Mouse (Mus musculus): Measurements from ENCODE around the gene Ifit3. TPM values are rescaled to one million over a fixed set of nuclear protein-coding genes. Genes with fewer than 3 reads are reported as not detected.
"Not testable (repeated sequence)": the region's sequence is repeated elsewhere in the genome, so short reads cannot be mapped to it uniquely, and the experiment has no call there.

The Ifit3 gene
- total RNA-seq (2021) = 1 to 10 TPM in 1 of 2 experiments, under 1 TPM in 1; 0.66 to 1.3 TPM
- long read RNA-seq, partial matches to known transcripts = 0 of 3 reads
- long read RNA-seq, other reads (novel, unspliced or antisense) = 0 of 3 reads

DNA sequence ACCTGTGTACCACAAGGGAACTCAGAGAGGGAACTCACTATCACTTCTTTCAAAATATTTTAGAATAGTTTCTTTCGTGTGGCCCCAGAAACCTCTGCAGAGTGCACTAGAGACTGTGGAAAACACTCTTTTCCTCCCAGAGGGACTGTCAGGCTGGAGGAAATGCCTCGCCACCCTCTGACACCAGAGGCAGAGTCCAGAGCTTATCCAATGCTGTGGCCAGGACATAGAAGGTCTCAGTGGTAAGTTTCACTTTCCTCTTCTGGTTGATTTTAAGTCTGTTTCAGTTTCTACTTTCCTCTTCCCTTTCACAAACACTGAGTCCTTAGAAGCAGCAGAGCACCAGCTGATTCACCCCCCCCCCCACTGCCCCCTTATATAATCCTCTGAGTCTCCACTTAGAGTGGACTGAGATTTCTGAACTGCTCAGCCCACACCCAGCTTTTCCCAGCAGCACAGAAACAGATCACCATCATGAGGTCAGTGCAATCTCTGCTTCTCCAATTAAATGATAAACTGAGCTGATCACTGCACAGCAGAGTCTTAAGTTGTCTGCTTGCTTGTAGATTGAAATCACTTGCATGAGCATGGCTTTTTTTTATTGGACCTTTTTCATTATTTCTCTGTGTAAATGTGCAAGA is at the start of gene Ifit3:
Gene Ifit3, plus strand, starts transcription at position 406 of the 641 bp plus-strand sequence.
- DNase-seq (ENCODE audit: low spot score in 2 of 2) = not testable (repeated sequence)

- no peak for DNase-seq (ENCODE audit: low spot score in 2 of 2)
Observed at GRCm38 (mm10) chr19:34539422-34539821, 43.9 kb upstream of the Ifit3 start.

GRCm38 (mm10) chr19:34546211-34546610 is 37.1 kb upstream of the Ifit3 start:
- DNase-seq (ENCODE audit: low spot score in 2 of 2) = no peak

DNA sequence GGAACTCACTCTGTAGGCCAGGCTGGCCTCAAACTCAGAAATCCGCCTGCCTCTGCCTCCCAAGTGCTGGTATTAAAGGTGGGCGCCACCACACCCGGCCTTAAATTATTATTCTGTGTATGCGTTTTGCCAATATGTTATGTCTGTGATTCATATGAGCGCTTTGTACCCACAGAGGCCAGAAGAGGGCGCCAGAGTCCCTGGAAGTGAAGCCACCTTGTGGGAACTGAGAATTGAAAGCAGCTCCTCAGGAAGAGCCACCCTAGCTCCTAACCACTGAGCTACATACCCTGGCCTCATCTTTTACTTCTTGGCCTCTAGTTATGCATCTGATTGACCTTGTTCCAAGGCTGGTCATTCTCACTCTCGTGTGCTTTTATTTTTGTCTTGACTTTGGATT is 35.4 kb upstream of the Ifit3 start:
- peak; percentile 77 to 80 for DNase-seq (ENCODE audit: low spot score in 2 of 2)

GRCm38 (mm10) chr19:34550205-34550533 is 33.2 kb upstream of the Ifit3 start:
- no peak for DNase-seq (ENCODE audit: low spot score in 2 of 2)

DNA sequence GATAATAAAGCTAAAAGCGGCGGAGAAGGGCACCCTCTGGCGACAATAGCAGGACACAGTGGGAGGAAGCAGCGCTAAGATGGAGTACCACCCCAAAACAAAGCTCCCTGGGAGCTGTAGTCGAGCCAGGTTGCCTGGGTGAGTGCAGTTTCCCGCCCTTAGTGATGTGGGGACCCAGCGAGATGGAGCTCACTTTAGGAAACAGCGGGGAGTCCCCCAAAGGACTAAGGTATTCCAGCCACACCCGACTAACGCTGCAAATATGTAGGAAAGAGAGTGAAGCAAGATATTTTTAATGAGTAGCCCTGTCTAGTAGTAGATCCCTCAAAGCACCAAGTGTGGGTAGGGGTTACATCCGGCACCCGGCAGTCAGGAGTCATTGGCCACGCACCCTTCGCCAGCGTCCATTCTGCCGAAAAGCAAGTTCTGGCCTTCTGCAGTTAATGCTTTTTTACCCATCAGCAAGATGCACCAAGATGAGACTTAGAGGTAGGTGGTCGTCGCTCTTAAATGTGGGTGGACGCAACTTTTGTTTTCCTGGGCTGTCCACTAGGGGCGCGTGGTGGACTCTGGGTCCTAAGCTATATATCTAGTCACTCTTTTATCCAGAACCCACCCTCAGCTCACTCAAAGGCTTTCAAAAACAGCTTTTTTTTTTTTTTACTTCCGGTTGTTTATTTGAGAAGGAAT is 32.7 kb upstream of the Ifit3 start, which contains the start of gene Ifit2:
Gene Ifit2, plus strand, starts transcription at position 161 of the 690 bp plus-strand sequence.
- DNase-seq (ENCODE audit: low spot score in 2 of 2) = peak; percentile 61 to 74

GRCm38 (mm10) chr19:34551981-34552380 is 31.4 kb upstream of the Ifit3 start:
- no peak for DNase-seq (ENCODE audit: low spot score in 2 of 2)

GRCm38 (mm10) chr19:34553021-34553420 is 30.3 kb upstream of the Ifit3 start:
- DNase-seq (ENCODE audit: low spot score in 2 of 2) = no peak

DNA sequence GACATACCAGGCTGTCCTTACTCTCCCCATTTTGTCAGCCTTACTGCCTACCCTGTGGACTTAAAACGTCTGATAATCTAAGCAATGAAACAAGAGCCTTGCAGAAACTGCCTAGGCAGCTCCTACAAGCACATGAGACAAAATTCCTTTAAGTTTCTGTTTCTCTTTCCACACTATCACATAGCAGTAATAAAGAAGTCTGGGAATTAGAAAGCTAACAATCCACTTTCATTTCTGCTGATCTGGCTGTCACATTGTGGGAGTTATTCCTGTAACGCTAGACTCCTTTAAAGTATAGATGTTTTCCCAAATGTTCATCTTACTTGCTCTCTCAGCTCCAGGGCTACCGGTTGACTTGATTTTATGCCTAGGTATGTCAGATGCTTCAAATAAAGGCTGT is 29.8 kb upstream of the Ifit3 start:
- no peak for DNase-seq (ENCODE audit: low spot score in 2 of 2)

DNA sequence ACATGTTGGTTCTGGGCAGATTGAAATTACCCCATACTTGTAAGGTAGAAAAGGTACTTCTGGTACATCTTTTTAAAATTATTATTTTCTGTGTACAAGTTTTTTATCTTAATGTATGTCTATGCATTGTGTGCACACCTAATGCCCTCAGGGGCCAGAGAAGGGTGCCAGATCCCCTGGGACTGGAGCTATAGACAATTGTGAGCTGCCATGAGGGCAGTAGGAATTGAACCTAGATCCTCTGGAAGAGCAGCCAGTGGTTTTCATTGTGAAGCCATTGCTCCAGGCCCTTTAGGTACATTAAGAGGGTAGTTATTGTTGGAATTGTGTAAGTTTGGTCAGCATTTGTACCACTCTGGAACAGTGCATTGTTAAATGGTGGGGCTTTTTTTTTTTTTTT is 29.3 kb upstream of the Ifit3 start:
- DNase-seq (ENCODE audit: low spot score in 2 of 2) = no peak

GRCm38 (mm10) chr19:34556621-34557020 is 26.7 kb upstream of the Ifit3 start:
- no peak for DNase-seq (ENCODE audit: low spot score in 2 of 2)

GRCm38 (mm10) chr19:34562556-34562955 is 20.8 kb upstream of the Ifit3 start:
- DNase-seq (ENCODE audit: low spot score in 2 of 2) = no peak

GRCm38 (mm10) chr19:34566178-34566784 is 17.1 kb upstream of the Ifit3 start:
- no peak for DNase-seq (ENCODE audit: low spot score in 2 of 2)

DNA sequence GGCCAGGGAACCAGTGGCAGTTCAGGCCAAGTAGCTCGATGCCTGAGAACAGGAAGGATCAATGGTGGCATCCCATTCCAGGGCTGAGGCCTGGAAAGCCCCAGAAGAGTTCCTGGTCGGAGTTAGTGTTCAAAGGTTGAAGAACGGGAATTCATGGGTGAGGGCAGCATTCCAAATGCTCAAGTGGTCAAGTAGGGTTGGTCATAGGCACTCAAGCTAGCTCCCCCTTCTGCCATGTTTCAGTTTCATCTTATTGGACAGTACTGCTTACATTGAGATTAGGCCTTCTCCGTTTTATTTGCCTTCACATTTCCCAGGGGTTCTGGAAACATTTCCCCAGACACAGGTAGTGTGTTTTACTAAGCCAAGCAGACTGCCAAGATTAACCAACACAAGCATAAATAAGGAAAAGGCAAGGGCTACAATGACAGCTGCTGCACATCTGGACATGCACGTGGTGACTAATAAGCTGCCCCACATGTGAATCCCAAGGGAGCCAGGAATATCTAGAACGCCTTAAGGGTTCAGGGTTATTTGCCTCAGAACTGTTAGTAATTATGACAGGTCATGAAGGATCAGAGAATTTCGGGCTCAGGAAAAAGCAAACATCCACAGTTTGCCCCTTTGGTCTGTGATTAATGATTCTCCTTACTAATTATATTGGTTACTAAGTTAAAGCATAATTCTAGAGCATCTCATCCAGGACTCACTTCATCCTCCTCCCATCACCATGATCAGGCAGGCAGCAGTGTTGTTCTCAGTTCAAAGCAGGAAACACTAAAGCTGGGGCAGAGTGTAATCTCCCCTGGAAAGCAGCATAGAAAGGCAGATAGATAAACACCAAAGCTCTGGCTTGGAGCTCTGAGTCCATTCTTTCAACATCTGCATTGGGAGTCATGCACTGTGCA is 14.1 kb upstream of the Ifit3 start:
- DNase-seq (ENCODE audit: low spot score in 2 of 2) = no peak

DNA sequence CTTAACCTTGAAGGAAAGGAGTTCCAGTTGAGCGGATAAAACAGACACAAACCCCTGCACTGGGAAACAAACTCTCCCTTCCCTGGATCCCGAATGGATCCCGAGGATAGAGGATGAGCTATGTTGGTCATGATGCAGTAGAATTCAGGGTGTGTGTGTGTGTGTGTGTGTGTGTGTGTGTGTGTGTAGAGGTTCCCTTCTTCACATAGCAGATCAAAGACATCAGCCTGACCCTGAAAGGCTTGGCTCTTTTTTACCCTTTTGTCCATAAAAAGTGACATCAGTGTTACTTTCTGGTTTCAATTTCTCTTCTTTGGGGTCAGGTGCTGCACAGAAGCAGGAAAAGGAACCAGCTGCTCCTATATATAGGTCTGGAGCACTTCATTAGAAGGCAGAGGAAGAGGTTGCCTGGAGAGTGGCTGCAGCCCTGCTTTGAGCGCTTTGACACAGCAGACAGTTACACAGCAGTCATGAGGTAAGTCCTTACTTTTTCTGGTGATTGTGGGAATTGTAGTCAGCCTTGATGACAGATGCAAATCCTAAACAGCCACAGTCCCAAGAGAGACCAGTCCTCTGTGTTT is 13.3 kb upstream of the Ifit3 start:
- no peak for DNase-seq (ENCODE audit: low spot score in 2 of 2)

- DNase-seq (ENCODE audit: low spot score in 2 of 2) = no peak
Observed at GRCm38 (mm10) chr19:34571080-34571479, 12.3 kb upstream of the Ifit3 start.

GRCm38 (mm10) chr19:34573650-34574049 is 9.7 kb upstream of the Ifit3 start:
- DNase-seq (ENCODE audit: low spot score in 2 of 2) = no peak

DNA sequence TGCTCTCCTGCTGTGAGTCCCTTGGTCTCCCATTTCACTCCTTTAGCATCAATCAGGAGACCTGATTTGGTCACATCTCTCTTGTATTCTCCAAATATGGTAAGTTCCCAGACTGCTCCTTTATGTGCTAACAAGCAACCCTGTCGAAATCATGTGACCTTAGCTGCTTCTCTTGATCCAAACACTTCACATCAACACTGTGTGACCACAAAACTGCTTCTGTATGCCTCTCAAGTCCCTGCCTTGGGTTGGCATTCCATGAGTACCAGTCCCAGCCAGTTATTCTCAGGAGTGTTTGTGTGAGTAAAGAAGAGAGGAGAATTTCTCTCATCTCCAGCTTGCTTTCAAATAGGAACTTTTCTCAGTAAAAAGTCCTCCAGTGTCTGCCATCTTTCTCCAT is 6.2 kb upstream of the Ifit3 start:
- DNase-seq (ENCODE audit: low spot score in 2 of 2) = no peak

DNA sequence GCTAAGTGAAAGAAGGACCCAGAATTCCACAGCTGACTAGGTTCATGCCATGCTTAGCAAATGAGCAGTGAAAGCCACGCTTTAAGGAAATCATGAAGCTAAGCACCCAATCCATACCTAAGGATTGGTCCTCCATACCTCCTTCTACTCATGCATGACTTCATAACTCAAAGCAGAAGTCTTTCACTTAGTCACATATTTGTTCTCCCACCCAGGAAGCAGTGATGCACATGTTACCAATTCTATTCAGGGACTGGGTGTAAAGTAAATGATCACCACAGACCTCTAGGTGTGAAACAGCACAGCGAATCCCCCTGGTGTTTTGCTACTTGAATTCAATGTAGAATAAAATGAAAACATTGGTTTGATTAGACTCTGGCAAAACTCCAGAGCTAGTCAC is 635 bp upstream of the Ifit3 start:
- DNase-seq (ENCODE audit: low spot score in 2 of 2) = not testable (repeated sequence)

DNA sequence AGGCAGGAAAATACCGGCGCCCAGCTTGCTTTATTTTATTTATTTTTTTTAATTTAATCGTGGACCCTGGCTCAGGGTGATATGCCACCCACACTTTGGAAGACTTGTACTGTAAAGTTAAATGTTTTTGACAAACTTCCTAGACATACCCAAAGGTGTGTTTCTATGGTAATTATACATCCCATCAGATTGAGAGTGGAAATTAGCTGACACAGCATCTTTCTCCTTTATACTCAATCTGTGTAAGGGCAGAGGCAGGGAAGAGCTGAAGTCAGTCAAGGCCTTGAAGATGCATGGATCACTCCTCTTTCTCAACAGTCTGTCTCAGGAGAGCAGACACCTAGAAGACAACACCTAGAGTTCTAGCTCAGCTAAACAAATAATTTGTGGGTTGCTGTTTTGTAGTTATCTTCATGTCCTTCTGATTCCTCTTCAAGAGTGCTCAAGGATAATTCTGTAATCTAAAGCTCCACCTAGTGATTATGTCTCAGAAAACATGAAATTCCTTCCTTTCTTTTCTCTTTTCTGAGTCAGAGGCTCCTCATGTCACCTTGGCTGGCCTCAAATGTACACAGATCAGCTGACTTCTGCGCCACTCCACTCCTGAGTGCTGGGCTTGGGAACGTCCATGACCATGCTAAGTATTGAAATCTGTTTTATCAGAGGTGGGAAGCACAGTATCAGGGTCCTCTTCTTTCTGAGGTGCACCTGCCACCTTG is 2.6 kb downstream of the Ifit3 start:
- DNase-seq (ENCODE audit: low spot score in 2 of 2) = not testable (repeated sequence)
